Mouse (Mus musculus): ENCODE data around the gene Prex1. TPM values are rescaled to one million over a fixed set of nuclear protein-coding genes. Genes with fewer than 3 reads are reported as not detected.

Prex1 gene
- total RNA-seq, 2 experiments from 2014 or later, result 7.4 to 11.5 TPM

- no peak for DNase-seq
- intact Hi-C loops (cut with DNase I; ENCODE audit: low total_unique reads), result no loop called here
Measured at GRCm38 (mm10) chr2:166729045-166729444, 15.4 kb upstream of the Prex1 start.

GRCm38 (mm10) chr2:166728261-166728680 is 14.6 kb upstream of the Prex1 start:
- DNase-seq, result no peak
- intact Hi-C loops (cut with DNase I; ENCODE audit: low total_unique reads), result no loop called here

- DNase-seq, result no peak
- intact Hi-C loops (cut with DNase I; ENCODE audit: low total_unique reads), result no loop called here
Measured at GRCm38 (mm10) chr2:166727790-166728189, 14.2 kb upstream of the Prex1 start.

GRCm38 (mm10) chr2:166726891-166727290 is 13.3 kb upstream of the Prex1 start:
- DNase-seq, result no peak
- intact Hi-C loops (cut with DNase I; ENCODE audit: low total_unique reads), result no loop called here

- DNase-seq, result no peak
- intact Hi-C loops (cut with DNase I; ENCODE audit: low total_unique reads), result no loop called here
Measured at GRCm38 (mm10) chr2:166720416-166720815, 6.8 kb upstream of the Prex1 start.

GRCm38 (mm10) chr2:166719930-166720305 is 6.3 kb upstream of the Prex1 start:
- DNase-seq, result no peak
- intact Hi-C loops (cut with DNase I; ENCODE audit: low total_unique reads), result loop anchor here (10.0 kb wide), 2 partner anchors 55 to 105 kb away; no protein-coding TSS in a partner anchor

- intact Hi-C loops (cut with DNase I; ENCODE audit: low total_unique reads), result loop anchor here (10.0 kb wide), 2 partner anchors 55 to 105 kb away; no protein-coding TSS in a partner anchor
- no peak for DNase-seq
Measured at GRCm38 (mm10) chr2:166719301-166719929, 5.8 kb upstream of the Prex1 start.

GRCm38 (mm10) chr2:166716067-166716466 is 2.4 kb upstream of the Prex1 start:
- DNase-seq, result no peak
- intact Hi-C loops (cut with DNase I; ENCODE audit: low total_unique reads), result loop anchor here (10.0 kb wide), 2 partner anchors 59 to 101 kb away; no protein-coding TSS in a partner anchor

GRCm38 (mm10) chr2:166714427-166714699 is 731 bp upstream of the Prex1 start:
- intact Hi-C loops (cut with DNase I; ENCODE audit: low total_unique reads), result loop anchor here (10.0 kb wide), 2 partner anchors 60 to 100 kb away; no protein-coding TSS in a partner anchor

GRCm38 (mm10) chr2:166712801-166713689 is 587 bp downstream of the Prex1 start:
- intact Hi-C loops (cut with DNase I; ENCODE audit: low total_unique reads), result loop anchor here (10.0 kb wide), 2 partner anchors 62 to 98 kb away; no protein-coding TSS in a partner anchor

More at GRCm38 (mm10) chr2:166714427-166714699, 731 bp upstream of the Prex1 start:
- no peak for DNase-seq

GRCm38 (mm10) chr2:166712310-166712709 is 1.3 kb downstream of the Prex1 start:
- intact Hi-C loops (cut with DNase I; ENCODE audit: low total_unique reads), result loop anchor here (10.0 kb wide), 2 partner anchors 62 to 98 kb away; no protein-coding TSS in a partner anchor
- DNase-seq, result no peak

More at GRCm38 (mm10) chr2:166712801-166713689, 587 bp downstream of the Prex1 start:
- DNase-seq, result peak; percentile 56

GRCm38 (mm10) chr2:166711681-166712132 is 1.9 kb downstream of the Prex1 start:
- intact Hi-C loops (cut with DNase I; ENCODE audit: low total_unique reads), result loop anchor here (10.0 kb wide), 2 partner anchors 63 to 97 kb away; no protein-coding TSS in a partner anchor
- DNase-seq, result no peak

- intact Hi-C loops (cut with DNase I; ENCODE audit: low total_unique reads), result loop anchor here (5.0 to 10.0 kb wide), 3 partner anchors 53 to 95 kb away; no protein-coding TSS in a partner anchor
- DNase-seq, result no peak
Measured at GRCm38 (mm10) chr2:166709883-166710282, 3.7 kb downstream of the Prex1 start.

- no peak for DNase-seq
- intact Hi-C loops (cut with DNase I; ENCODE audit: low total_unique reads), result loop anchor here (5.0 kb wide), 1 partner anchor 51 kb away; no protein-coding TSS in a partner anchor
Measured at GRCm38 (mm10) chr2:166708304-166708703, 5.3 kb downstream of the Prex1 start.

GRCm38 (mm10) chr2:166706526-166706925 is 7.1 kb downstream of the Prex1 start:
- intact Hi-C loops (cut with DNase I; ENCODE audit: low total_unique reads), result loop anchor here (5.0 kb wide), 1 partner anchor 49 kb away; no protein-coding TSS in a partner anchor

GRCm38 (mm10) chr2:166703491-166703890 is 10.1 kb downstream of the Prex1 start:
- intact Hi-C loops (cut with DNase I; ENCODE audit: low total_unique reads), result no loop called here
- no peak for DNase-seq

More at GRCm38 (mm10) chr2:166706526-166706925, 7.1 kb downstream of the Prex1 start:
- DNase-seq, result no peak

- intact Hi-C loops (cut with DNase I; ENCODE audit: low total_unique reads), result no loop called here
- no peak for DNase-seq
Measured at GRCm38 (mm10) chr2:166702113-166702445, 11.6 kb downstream of the Prex1 start.

GRCm38 (mm10) chr2:166701248-166702112 is 12.2 kb downstream of the Prex1 start:
- DNase-seq, result no peak
- intact Hi-C loops (cut with DNase I; ENCODE audit: low total_unique reads), result no loop called here

GRCm38 (mm10) chr2:166700732-166701131 is 12.9 kb downstream of the Prex1 start:
- no peak for DNase-seq
- intact Hi-C loops (cut with DNase I; ENCODE audit: low total_unique reads), result no loop called here

Measured in gastrocnemius, postnatal 14 days (tissue).